Mouse (Mus musculus) layer of hippocampus, postnatal 14 days (tissue): ENCODE results near the gene Dus4l. TPM values are rescaled to one million over a fixed set of nuclear protein-coding genes. Genes with fewer than 3 reads are reported as not detected.
"Not testable (repeated sequence)": the region's sequence is repeated elsewhere in the genome, so short reads cannot be mapped to it uniquely, and the experiment has no call there.

Source experiments
- DNase-seq, 2 experiments: peaks; one replicate each; pipeline ENCODE4 v3.0.0; 2021 to 2022; ENCODE audit warnings: low spot score in 2 of 2, mixed read lengths in 1 of 2
- long read RNA-seq, 2 experiments: library from polyadenylated mRNA; stranded (forward); transcript quantifications; one replicate each; pipeline ENCODE4 v2.0.0; 2021
- total RNA-seq, 2 experiments: library from RNA; stranded (reverse); gene quantifications; 2 replicates each; pipeline ENCODE4 v1.2.3; 2021

The Dus4l gene
- total RNA-seq, result 1 to 10 TPM; 7.7 to 9.1 TPM
- long read RNA-seq, experiment 1, result 0 reads
- long read RNA-seq, experiment 2, partial matches to known transcripts, result 1 of 2 reads
- long read RNA-seq, experiment 2, other reads (novel, unspliced or antisense), result 0 of 2 reads

DNA sequence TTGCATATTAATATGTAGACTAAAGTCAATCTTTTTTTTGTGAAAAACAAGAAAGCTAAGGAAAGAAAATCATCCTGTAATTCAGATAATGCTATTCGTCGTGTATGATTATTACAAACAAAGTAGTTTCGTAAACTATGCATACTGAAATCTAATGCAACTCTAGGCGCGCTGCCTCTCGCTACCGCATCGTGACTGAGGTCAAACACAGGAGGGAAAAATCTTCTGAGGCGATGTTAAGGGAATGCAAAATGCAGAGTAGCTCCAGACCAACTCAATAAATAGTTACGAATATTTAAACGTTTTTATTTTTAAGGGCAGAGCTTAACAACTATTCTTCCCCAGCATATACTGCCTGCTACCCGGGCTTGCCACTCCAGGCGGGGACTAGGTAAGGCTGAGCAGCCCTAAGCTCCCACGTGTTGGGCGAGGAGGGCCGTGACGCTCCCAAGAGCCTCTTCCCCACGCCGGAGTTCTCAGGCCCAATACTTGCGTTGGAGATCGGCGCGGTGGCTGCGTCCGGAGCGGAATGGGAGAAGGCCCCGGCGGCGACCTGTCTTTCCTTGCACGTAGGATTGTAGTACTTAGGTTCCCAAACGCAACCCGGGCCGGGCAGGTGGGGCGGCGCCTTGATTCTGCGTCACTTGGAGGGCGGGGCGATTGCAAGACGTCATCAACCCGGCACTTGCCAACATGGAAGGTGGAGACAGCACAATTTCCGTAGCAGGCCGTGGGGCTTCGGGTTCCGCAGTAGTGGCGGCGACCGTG, at the start of gene Dus4l, which contains the start of gene Cog5:
Dus4l (minus strand) TSS at position 630 of the 768 bp plus-strand sequence.
Cog5 (plus strand) TSS at position 673 of the 768 bp plus-strand sequence.
- peak; percentile 97 to 99 for DNase-seq

GRCm38 (mm10) chr12:31703904-31704303, 49.3 kb upstream of the Dus4l start:
- no peak for DNase-seq

GRCm38 (mm10) chr12:31701411-31701810, 46.8 kb upstream of the Dus4l start:
- no peak for DNase-seq

- DNase-seq, result no peak
These were observed 46.2 kb upstream of the Dus4l start for GRCm38 (mm10) chr12:31700623-31701347.

GRCm38 (mm10) chr12:31693278-31693677, 38.7 kb upstream of the Dus4l start:
- no peak for DNase-seq

GRCm38 (mm10) chr12:31686679-31687078, 32.1 kb upstream of the Dus4l start:
- DNase-seq, result no peak

GRCm38 (mm10) chr12:31667187-31667586, 12.6 kb upstream of the Dus4l start:
- no peak for DNase-seq

DNA sequence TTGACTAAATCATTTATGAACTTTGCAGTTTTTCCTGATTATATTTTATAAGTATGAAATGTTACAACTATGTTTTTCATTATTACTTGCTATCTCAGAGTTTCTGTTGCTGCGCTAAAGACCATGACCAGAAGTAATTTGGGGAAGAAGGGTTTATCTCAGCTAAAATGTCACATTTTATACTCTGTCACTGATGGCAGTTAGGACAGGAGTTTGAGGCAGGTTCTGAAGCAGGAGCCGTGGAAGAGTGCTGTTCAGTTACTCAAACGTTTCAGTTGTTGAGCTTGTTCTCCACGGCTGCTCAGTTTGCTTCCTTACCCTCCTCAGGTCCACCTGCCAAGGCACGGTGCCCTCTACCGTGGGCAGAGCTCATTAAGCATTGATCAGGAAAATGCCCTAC, 11.4 kb upstream of the Dus4l start:
- no peak for DNase-seq

DNA sequence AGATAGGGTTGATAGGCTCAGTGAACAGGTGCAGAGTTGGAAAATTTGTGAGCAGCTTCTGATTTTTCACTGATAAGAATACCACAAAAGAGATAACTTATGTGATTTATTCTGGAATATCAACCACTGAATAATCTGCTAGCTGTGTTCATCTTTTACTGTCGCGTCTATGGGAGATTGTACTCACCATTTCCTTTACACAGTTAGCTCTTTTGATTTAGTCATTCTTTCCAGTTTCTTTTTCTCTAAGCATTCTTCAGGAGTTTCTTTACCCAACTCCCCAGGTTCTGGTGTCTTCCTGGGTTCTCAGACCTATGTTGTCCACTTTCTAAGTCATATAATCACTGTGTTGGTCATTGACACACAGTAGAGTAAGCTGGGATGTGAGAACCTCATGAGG, 2.2 kb upstream of the Dus4l start:
- no peak for DNase-seq

GRCm38 (mm10) chr12:31654965-31655477, 395 bp upstream of the Dus4l start:
- no peak for DNase-seq

- no peak for DNase-seq
These were observed 1.0 kb downstream of the Dus4l start for GRCm38 (mm10) chr12:31653611-31654010.

- no peak for DNase-seq
These were observed 19.4 kb downstream of the Dus4l start for GRCm38 (mm10) chr12:31635240-31635607.

GRCm38 (mm10) chr12:31634343-31635239, 20.0 kb downstream of the Dus4l start, which contains the start of gene Bcap29:
Gene Bcap29 (minus strand): TSS chr12:31634658.
- DNase-seq, result peak; percentile 39 to 51

DNA sequence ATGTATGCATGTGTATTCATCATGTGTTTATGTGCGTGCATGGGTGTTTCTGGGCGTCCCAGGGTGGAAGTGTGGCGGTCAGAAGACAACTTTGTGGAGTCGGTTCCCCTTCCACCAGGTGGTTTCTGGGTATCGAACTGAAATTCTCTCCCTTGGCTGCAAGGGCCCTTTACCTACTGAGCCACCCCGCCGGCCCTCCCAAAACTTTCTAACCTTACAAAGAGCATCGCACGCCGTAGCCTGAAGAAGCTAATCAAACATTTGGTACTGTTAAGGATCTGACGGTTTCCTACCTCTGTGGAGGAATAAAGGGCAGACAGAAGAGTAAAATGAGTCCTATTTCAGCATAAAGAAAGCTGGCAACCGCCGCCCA, 20.7 kb downstream of the Dus4l start:
- no peak for DNase-seq

GRCm38 (mm10) chr12:31628396-31628795, 26.2 kb downstream of the Dus4l start:
- DNase-seq, result not testable (repeated sequence)

DNA sequence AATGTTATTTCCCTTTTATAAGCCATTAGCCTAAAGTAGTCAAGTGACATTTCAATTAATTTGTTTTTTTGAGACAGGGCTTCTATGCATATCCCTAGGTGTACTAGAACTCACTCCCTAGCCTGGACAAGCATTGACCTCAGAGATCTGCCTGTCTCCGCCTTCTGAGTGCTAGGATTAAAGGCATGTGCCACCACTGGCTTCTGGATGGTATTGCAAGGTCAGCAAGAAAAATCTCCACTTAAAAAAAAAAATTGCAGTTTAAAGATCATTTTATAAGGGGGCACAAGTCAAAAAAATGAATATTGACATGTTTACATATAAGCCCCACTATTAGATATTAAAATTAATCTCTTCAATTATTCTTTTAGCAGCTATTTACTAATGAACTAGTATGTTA, 29.6 kb downstream of the Dus4l start:
- no peak for DNase-seq

DNA sequence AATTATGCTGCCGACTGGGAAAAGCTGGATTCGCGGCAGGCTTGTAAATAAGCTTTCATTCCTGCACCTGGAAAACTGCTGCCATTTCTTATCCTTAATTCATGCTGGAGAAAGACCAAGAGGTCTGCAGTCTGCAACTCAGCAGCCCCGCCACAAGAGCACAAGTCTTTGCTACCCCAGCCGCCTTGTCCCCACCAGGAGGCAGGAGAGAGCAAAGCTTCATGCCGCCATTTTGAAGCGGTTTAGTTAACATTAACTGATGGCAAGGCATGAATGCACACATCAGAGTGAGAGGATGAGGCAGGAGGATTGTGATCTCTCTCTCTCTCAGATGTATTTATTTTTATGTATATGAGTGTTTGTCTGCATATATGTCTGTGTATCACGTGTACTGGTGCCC, 34.5 kb downstream of the Dus4l start:
- DNase-seq, result no peak

GRCm38 (mm10) chr12:31613353-31613752, 41.3 kb downstream of the Dus4l start:
- DNase-seq, result no peak

DNA sequence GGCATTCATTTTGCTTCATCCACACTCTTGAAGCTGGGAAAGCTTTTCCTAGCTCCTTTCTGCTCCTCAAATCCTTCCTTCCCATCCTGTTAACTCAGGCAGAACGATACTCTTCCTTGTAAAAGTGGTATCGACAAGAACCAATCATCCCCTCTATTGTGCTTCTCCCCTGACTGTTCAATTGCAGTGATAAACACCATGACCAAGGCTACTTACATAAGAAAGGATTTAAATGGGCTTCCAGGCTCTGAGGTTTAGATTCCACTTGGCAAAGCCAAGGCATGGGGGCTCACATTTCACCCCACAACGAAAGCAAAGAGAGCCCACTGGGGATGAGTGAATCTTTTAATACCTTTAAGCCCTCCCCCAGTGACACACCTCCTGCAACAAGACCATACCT, 46.5 kb downstream of the Dus4l start:
- no peak for DNase-seq

GRCm38 (mm10) chr12:31604894-31605293, 49.7 kb downstream of the Dus4l start:
- no peak for DNase-seq

GRCm38 (mm10) chr12:31603586-31603985, 51.0 kb downstream of the Dus4l start:
- no peak for DNase-seq
